Mouse (Mus musculus) neutrophil, adult 5-6 weeks (primary cell): ENCODE results near the gene Fads2. TPM values are rescaled to one million over a fixed set of nuclear protein-coding genes. Genes with fewer than 3 reads are reported as not detected.

ENCODE experiments used
- ATAC-seq: fragments of 151-379, 151-347 bp; 2 replicates; pipeline ENCODE4 v1.8.0; 2017; ENCODE audit warnings: mild to moderate bottlenecking, moderate TSS enrichment; ENCODE audit not compliant: insufficient number of reproducible peaks, poor library complexity, low FRiP score, severe bottlenecking; ENCODE audit errors: extremely low read depth
- total RNA-seq: library from RNA; stranded (forward); fragments of 200-1000 nt; gene quantifications from 2 replicates; pipeline ENCODE4 v1.2.3, GENCODE M21; 2017

Fads2 gene
- total RNA-seq, 1 experiment from 2014 or later: 0.35 TPM

GRCm38 (mm10) chr19:10106634-10107033 lies 5.1 kb upstream of the Fads2 start:
- no peak for ATAC-seq

GRCm38 (mm10) chr19:10105034-10105493 lies 3.5 kb upstream of the Fads2 start:
- no peak for ATAC-seq

GRCm38 (mm10) chr19:10104234-10104633 lies 2.7 kb upstream of the Fads2 start:
- no peak for ATAC-seq

- ATAC-seq: no peak
Observed at GRCm38 (mm10) chr19:10102054-10102700, 631 bp upstream of the Fads2 start.

GRCm38 (mm10) chr19:10100631-10101071 lies 895 bp downstream of the Fads2 start:
- ATAC-seq: no peak

- ATAC-seq: no peak
Observed at GRCm38 (mm10) chr19:10097826-10098225, 3.7 kb downstream of the Fads2 start.

GRCm38 (mm10) chr19:10096371-10096876 lies 5.1 kb downstream of the Fads2 start:
- ATAC-seq: no peak

GRCm38 (mm10) chr19:10094695-10095094 lies 6.9 kb downstream of the Fads2 start:
- ATAC-seq: no peak

GRCm38 (mm10) chr19:10093829-10094228 lies 7.7 kb downstream of the Fads2 start:
- no peak for ATAC-seq

- ATAC-seq: no peak
Observed at GRCm38 (mm10) chr19:10086976-10087375, 14.6 kb downstream of the Fads2 start.

GRCm38 (mm10) chr19:10085454-10085853 lies 16.1 kb downstream of the Fads2 start:
- ATAC-seq: no peak

GRCm38 (mm10) chr19:10082105-10082504 lies 19.4 kb downstream of the Fads2 start:
- no peak for ATAC-seq

- ATAC-seq: no peak
Observed at GRCm38 (mm10) chr19:10080384-10080783, 21.2 kb downstream of the Fads2 start.

GRCm38 (mm10) chr19:10078392-10078791 lies 23.2 kb downstream of the Fads2 start:
- no peak for ATAC-seq

GRCm38 (mm10) chr19:10073145-10073544 lies 28.4 kb downstream of the Fads2 start:
- ATAC-seq: no peak

- ATAC-seq: no peak
Observed at GRCm38 (mm10) chr19:10071892-10072291, 29.7 kb downstream of the Fads2 start.

GRCm38 (mm10) chr19:10071166-10071565 lies 30.4 kb downstream of the Fads2 start:
- ATAC-seq: no peak

GRCm38 (mm10) chr19:10070186-10070980 lies 31.2 kb downstream of the Fads2 start:
- ATAC-seq: no peak

GRCm38 (mm10) chr19:10067701-10068100 lies 33.8 kb downstream of the Fads2 start:
- no peak for ATAC-seq

- no peak for ATAC-seq
Observed at GRCm38 (mm10) chr19:10066502-10066901, 35.0 kb downstream of the Fads2 start.
